Mouse (Mus musculus) megakaryocyte progenitor cell, adult 5-6 weeks (primary cell): Measurements from ENCODE around the gene Tarsl2. TPM values are rescaled to one million over a fixed set of nuclear protein-coding genes. Genes with fewer than 3 reads are reported as not detected.

Source experiments
- ATAC-seq: replicated peaks from 2 replicates; pipeline ENCODE4 v1.8.0; 2016; ENCODE audit warnings: mild to moderate bottlenecking, moderate TSS enrichment, inconsistent platforms; ENCODE audit not compliant: poor library complexity
- total RNA-seq, 2 experiments: library from RNA; stranded (forward) in 1 of 2; stranded (reverse) in 1 of 2; fragments of 157-497, 149-512 nt in 1 of 2; fragments of 200-1000 nt in 1 of 2; gene quantifications; 2 replicates each; pipeline versions ENCODE4 v1.2.3 to v1.2.4; 2015 to 2017

The Tarsl2 gene
- 13.2 and 13.4 TPM in 2 replicates for total RNA-seq (2015)
- total RNA-seq (2017) = 19.6 and 29.4 TPM in 2 replicates

- ATAC-seq = peak; percentile 76
Measured at GRCm38 (mm10) chr7:65644643-65645351, at the start of gene Tarsl2. Gene Tarsl2 (plus strand): TSS chr7:65644898.

GRCm38 (mm10) chr7:65606124-65606523 lies 38.6 kb upstream of the Tarsl2 start:
- no peak for ATAC-seq

GRCm38 (mm10) chr7:65607003-65607402 lies 37.7 kb upstream of the Tarsl2 start:
- ATAC-seq = no peak

GRCm38 (mm10) chr7:65610171-65610570 lies 34.5 kb upstream of the Tarsl2 start:
- no peak for ATAC-seq

GRCm38 (mm10) chr7:65610673-65611072 lies 34.0 kb upstream of the Tarsl2 start:
- peak; percentile 31; the same call in 1 of the 2 replicates for ATAC-seq

GRCm38 (mm10) chr7:65611298-65611697 lies 33.4 kb upstream of the Tarsl2 start:
- ATAC-seq = no peak

- no peak for ATAC-seq
Measured at GRCm38 (mm10) chr7:65613723-65614122, 31.0 kb upstream of the Tarsl2 start.

GRCm38 (mm10) chr7:65618751-65619150 lies 25.9 kb upstream of the Tarsl2 start:
- ATAC-seq = no peak

- ATAC-seq = no peak
Measured at GRCm38 (mm10) chr7:65620746-65621145, 24.0 kb upstream of the Tarsl2 start.

GRCm38 (mm10) chr7:65623330-65623729 lies 21.4 kb upstream of the Tarsl2 start:
- ATAC-seq = no peak

- no peak for ATAC-seq
Measured at GRCm38 (mm10) chr7:65625528-65625927, 19.2 kb upstream of the Tarsl2 start.

- no peak for ATAC-seq
Measured at GRCm38 (mm10) chr7:65629846-65630245, 14.9 kb upstream of the Tarsl2 start.

GRCm38 (mm10) chr7:65630661-65631060 lies 14.0 kb upstream of the Tarsl2 start:
- ATAC-seq = no peak

GRCm38 (mm10) chr7:65635831-65636230 lies 8.9 kb upstream of the Tarsl2 start:
- ATAC-seq = no peak

- ATAC-seq = no peak
Measured at GRCm38 (mm10) chr7:65636356-65636880, 8.3 kb upstream of the Tarsl2 start.

GRCm38 (mm10) chr7:65638170-65638770 lies 6.4 kb upstream of the Tarsl2 start:
- no peak for ATAC-seq

- ATAC-seq = peak; percentile 53
Measured at GRCm38 (mm10) chr7:65639821-65640382, 4.8 kb upstream of the Tarsl2 start.

- ATAC-seq = peak; percentile 32
Measured at GRCm38 (mm10) chr7:65640672-65641071, 4.0 kb upstream of the Tarsl2 start.

- ATAC-seq = 0 out of 2 replicates have a peak, but pooled peaks have one; percentile 14
Measured at GRCm38 (mm10) chr7:65642371-65643304, 2.1 kb upstream of the Tarsl2 start.

GRCm38 (mm10) chr7:65643861-65644421 lies 757 bp upstream of the Tarsl2 start:
- no peak for ATAC-seq
